Mouse (Mus musculus): Measurements from ENCODE around the gene Stx4a. TPM values are rescaled to one million over a fixed set of nuclear protein-coding genes. Genes with fewer than 3 reads are reported as not detected.
A peak's percentile ranks its signal among the peaks of the same experiment; 100 is the strongest.

The Stx4a gene
- polyA plus RNA-seq, 1 experiment from 2014 or later, result 41.3 TPM

DNA sequence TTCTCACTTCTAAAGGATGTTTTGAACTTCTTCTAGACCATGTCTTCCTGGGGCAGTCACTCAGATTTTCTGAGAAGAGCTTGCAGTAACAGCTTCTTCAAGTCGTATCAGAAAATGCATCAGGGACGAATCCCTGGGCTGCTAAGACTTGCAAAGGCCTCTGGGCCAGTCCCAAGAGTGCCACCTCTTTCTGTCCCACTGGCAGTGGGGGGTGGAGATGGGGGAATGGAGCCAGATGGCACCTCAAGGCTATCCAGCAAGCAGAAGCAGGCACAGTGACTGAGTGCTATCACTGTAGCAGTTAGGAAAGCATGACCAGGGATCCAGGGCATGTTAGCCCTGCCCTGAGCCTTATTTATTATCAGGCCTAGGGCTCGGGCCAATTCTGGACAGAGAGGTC lies 11.8 kb upstream of the Stx4a start:
- WGBS, result 78% methylated on average over 3 of the region's 3 CpGs
- no peak for TF ChIP-seq EP300 (IDR thresholded peaks at IDR 0.05)
- no peak for TF ChIP-seq CTCF (IDR thresholded peaks at IDR 0.05)
- H3K9ac ChIP-seq (replicated peaks; ENCODE audit: low read depth), result no peak overlapping the region

DNA sequence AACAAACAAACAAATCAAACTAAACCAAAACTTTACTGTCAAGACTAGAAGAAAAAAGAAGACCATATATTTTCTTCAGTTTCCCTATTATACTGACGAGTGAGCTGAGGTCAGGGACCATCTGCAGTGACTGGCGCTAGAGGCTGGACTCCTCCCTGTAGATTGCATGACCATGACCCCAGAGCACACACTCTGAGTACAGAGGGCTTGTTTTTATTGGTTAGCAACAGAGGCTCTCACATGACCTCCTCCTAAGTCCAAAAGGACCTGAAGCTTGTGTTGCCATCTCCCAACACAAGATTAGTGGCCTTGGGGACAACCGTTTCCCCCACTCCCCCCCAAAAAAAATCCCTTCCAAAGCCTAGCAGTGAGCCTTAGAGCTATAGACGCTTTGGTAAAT lies 10.3 kb upstream of the Stx4a start:
- peak overlapping the region; percentile 11; the same call in 1 of the 2 replicates for H3K4me2 ChIP-seq (replicated peaks; ENCODE audit: low read depth, low read length)
- ATAC-seq (no peak), DNase-seq (ENCODE audit: low spot score) (no peak)
- no peaks in the 10 kb centered on the region for H3K4me1 ChIP-seq (ENCODE audit: insufficient read depth, low read depth, low read length)
- H3K9ac ChIP-seq (replicated peaks; ENCODE audit: low read depth), result no peak overlapping the region
- H3K9me3 ChIP-seq (ENCODE audit: low read length), result no peaks in the 10 kb centered on the region
- 48% methylated on average over 4 of the region's 4 CpGs for WGBS
- TF ChIP-seq EP300 (IDR thresholded peaks at IDR 0.05) (no peak), CTCF (IDR thresholded peaks at IDR 0.05) (no peak)
- H3K4me3 ChIP-seq (ENCODE audit: low read depth, low read length), result no peak overlapping the region
- peak overlapping the region; percentile 32; the same call in 1 of the 2 replicates for H3K27ac ChIP-seq (ENCODE audit: low read length)
- no peaks in the 10 kb centered on the region for H3K27me3 ChIP-seq (replicated peaks; ENCODE audit: insufficient read depth, low read length)
- H3K36me3 ChIP-seq (ENCODE audit: insufficient read depth, low read length), result no peaks in the 10 kb centered on the region

More for the DNA sequence above, 11.8 kb upstream of the Stx4a start:
- no peak overlapping the region for H3K4me2 ChIP-seq (replicated peaks; ENCODE audit: low read depth, low read length)
- H3K27me3 ChIP-seq (replicated peaks; ENCODE audit: insufficient read depth, low read length), result no peaks in the 10 kb centered on the region
- H3K36me3 ChIP-seq (ENCODE audit: insufficient read depth, low read length), result no peaks in the 10 kb centered on the region
- DNase-seq (ENCODE audit: low spot score) (no peak), ATAC-seq (no peak)
- H3K9me3 ChIP-seq (ENCODE audit: low read length), result no peaks in the 10 kb centered on the region
- H3K27ac ChIP-seq (ENCODE audit: low read length), result no peak overlapping the region
- H3K4me1 ChIP-seq (ENCODE audit: insufficient read depth, low read depth, low read length), result no peaks in the 10 kb centered on the region
- no peak overlapping the region for H3K4me3 ChIP-seq (ENCODE audit: low read depth, low read length)

DNA sequence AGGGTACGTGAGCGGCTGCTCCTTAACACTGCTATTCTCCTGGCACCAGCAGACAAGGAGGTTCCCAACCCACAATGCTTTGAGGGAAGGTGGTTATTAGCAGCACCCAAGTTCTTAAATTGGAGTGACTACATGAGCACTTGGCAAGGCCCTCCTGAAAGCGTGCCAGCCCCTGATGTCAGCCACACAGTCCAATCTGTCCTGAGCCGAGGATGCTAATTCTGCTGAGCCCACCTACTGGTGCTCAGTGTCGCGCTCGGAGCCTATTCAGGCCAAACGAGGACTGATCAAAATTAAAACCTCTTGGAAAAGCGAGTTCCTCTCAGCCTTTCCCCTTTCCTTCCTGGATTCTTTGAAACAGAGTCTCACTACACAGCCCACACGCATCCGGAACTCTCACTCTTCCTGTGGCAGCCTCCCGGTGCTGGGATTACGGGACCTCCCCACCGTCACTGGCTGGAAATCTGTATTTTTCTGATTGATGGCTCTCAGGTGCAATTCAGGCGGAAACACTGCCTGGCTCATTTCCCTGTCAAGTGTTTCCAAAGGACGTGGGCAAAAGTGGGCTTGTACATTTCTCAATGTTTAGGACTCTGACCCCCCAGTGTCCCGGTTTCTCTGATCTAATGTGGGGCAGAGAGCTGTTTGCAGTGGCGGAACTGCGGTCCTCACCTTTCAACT lies 9.7 kb upstream of the Stx4a start:
- no peaks in the 10 kb centered on the region for H3K9me3 ChIP-seq (ENCODE audit: low read length)
- H3K4me3 ChIP-seq (ENCODE audit: low read depth, low read length), result no peak overlapping the region
- H3K9ac ChIP-seq (replicated peaks; ENCODE audit: low read depth), result no peak overlapping the region
- H3K4me1 ChIP-seq (ENCODE audit: insufficient read depth, low read depth, low read length), result no peaks in the 10 kb centered on the region
- H3K27me3 ChIP-seq (replicated peaks; ENCODE audit: insufficient read depth, low read length), result no peaks in the 10 kb centered on the region
- peak; percentile 48 for DNase-seq (ENCODE audit: low spot score)
- TF ChIP-seq CTCF (IDR thresholded peaks at IDR 0.05), result no peak
- TF ChIP-seq EP300 (IDR thresholded peaks at IDR 0.05), result no peak
- 44% methylated on average over 19 of the region's 19 CpGs for WGBS
- ATAC-seq, result peak; percentile 55
- H3K4me2 ChIP-seq (replicated peaks; ENCODE audit: low read depth, low read length), result peak overlapping the region; percentile 11; the same call in 1 of the 2 replicates
- H3K36me3 ChIP-seq (ENCODE audit: insufficient read depth, low read length), result no peaks in the 10 kb centered on the region
- peak overlapping the region; percentile 32 for H3K27ac ChIP-seq (ENCODE audit: low read length)

DNA sequence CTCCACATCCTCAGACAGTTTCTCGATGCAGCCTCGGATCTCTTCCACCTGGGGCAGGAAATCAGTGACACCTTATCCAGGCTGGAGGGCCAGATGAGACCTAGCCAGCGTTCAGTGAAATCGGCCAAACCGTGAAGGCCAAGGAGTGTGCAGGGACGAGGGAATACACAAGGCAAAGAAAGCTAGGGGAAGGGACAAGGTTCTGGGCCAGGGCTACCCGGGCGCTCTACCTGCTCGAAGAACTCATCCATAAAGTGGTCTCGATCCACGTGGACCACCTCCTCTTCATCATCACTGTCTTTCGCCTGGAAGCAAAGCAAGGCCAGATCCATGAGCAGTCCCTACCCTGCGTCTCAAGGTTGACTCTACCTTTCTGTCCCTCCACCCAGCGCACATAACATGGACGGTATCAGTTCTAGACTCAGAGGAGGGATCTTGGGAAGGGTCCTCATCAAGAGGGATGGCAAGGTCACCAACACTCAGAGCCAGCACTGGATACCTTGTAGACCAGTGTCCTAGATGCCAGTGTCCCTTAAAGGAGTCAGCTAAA lies 8.9 kb upstream of the Stx4a start:
- Histone ChIP-seq H3K4me2 (replicated peaks; ENCODE audit: low read depth, low read length) (no peak overlapping the region), H3K9me3 (ENCODE audit: low read length) (no peaks in the 10 kb centered on the region), H3K27me3 (replicated peaks; ENCODE audit: insufficient read depth, low read length) (no peaks in the 10 kb centered on the region), H3K4me1 (ENCODE audit: insufficient read depth, low read depth, low read length) (no peaks in the 10 kb centered on the region), H3K27ac (ENCODE audit: low read length) (0 out of 2 replicates have a peak overlapping the region, but pooled peaks have one; percentile 21), H3K4me3 (ENCODE audit: low read depth, low read length) (no peak overlapping the region), H3K9ac (replicated peaks; ENCODE audit: low read depth) (no peak overlapping the region), H3K36me3 (ENCODE audit: insufficient read depth, low read length) (no peaks in the 10 kb centered on the region)
- DNase-seq (ENCODE audit: low spot score) (no peak), ATAC-seq (no peak)
- TF ChIP-seq CTCF (IDR thresholded peaks at IDR 0.05) (no peak), EP300 (IDR thresholded peaks at IDR 0.05) (no peak)
- WGBS, result 81% methylated on average over 15 of the region's 15 CpGs

DNA sequence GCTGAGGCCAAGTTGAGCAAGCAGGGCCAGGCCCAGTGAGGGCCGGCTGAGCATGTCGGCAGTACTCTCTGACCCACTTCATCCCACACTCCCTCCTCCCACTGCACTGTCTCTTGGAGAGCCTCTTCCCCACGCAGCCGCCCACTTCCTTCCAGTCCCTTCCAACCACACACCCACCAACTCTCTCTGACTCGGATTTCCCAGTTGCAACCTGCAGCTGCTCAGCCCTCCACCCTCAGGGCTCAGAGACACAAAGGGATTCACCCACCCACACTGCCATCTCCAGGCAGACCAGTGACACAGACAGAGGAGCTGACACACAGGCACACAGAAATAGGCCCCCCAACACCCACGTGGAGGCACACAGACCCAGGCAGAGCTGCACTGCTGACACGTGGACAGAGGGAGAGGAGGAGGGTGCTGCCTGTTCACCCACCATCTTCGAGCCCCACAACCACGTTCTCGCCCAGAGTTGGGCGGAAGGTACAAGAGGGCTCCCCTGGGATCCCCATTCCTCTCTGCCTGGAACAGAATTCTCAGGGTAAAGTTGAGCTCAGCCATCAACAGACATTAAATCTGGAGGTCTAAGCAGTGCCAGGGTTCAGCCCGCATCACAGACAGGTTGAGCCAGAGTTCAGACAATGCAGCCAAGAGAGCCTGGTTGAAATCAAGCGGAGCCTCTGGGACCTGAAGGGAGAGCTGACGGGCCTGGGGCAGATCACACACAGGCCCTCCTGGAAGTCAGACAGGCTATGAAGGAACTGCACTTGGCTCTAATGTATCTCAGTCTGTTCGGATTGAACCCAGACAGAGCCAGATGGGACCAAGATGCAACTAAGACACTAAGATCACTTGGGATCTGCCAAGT lies 7.9 kb upstream of the Stx4a start:
- no peak for TF ChIP-seq EP300 (IDR thresholded peaks at IDR 0.05)
- TF ChIP-seq CTCF (IDR thresholded peaks at IDR 0.05), result peak; percentile 77
- 54% methylated on average over 14 of the region's 15 CpGs for WGBS
- DNase-seq (ENCODE audit: low spot score) (peak; percentile 68), ATAC-seq (peak; percentile 86)
- Histone ChIP-seq H3K27ac (ENCODE audit: low read length) (no peak overlapping the region), H3K4me2 (replicated peaks; ENCODE audit: low read depth, low read length) (no peak overlapping the region), H3K4me3 (ENCODE audit: low read depth, low read length) (no peak overlapping the region), H3K9me3 (ENCODE audit: low read length) (no peaks in the 10 kb centered on the region), H3K27me3 (replicated peaks; ENCODE audit: insufficient read depth, low read length) (no peaks in the 10 kb centered on the region), H3K36me3 (ENCODE audit: insufficient read depth, low read length) (no peaks in the 10 kb centered on the region), H3K9ac (replicated peaks; ENCODE audit: low read depth) (no peak overlapping the region), H3K4me1 (ENCODE audit: insufficient read depth, low read depth, low read length) (no peaks in the 10 kb centered on the region)

- 78% methylated on average over 7 of the region's 7 CpGs for WGBS
- TF ChIP-seq CTCF (IDR thresholded peaks at IDR 0.05) (no peak), EP300 (IDR thresholded peaks at IDR 0.05) (no peak)
These were observed 7.0 kb upstream of the Stx4a start for GRCm38 (mm10) chr7:127817053-127817452.

More at GRCm38 (mm10) chr7:127817053-127817452, 7.0 kb upstream of the Stx4a start:
- no peaks in the 10 kb centered on the region for H3K36me3 ChIP-seq (ENCODE audit: insufficient read depth, low read length)
- DNase-seq (ENCODE audit: low spot score) (no peak), ATAC-seq (no peak)
- H3K9me3 ChIP-seq (ENCODE audit: low read length), result no peaks in the 10 kb centered on the region
- no peak overlapping the region for H3K4me3 ChIP-seq (ENCODE audit: low read depth, low read length)
- H3K4me1 ChIP-seq (ENCODE audit: insufficient read depth, low read depth, low read length), result no peaks in the 10 kb centered on the region
- H3K9ac ChIP-seq (replicated peaks; ENCODE audit: low read depth), result no peak overlapping the region
- H3K4me2 ChIP-seq (replicated peaks; ENCODE audit: low read depth, low read length), result no peak overlapping the region
- no peak overlapping the region for H3K27ac ChIP-seq (ENCODE audit: low read length)
- H3K27me3 ChIP-seq (replicated peaks; ENCODE audit: insufficient read depth, low read length), result no peaks in the 10 kb centered on the region
